Mouse (Mus musculus): Measurements from ENCODE around the gene Pah. TPM values are rescaled to one million over a fixed set of nuclear protein-coding genes. Genes with fewer than 3 reads are reported as not detected.

Pah gene
- polyA plus RNA-seq, 1 experiment from 2014 or later: 48.3 TPM

GRCm38 (mm10) chr10:87500926-87501658 lies 20.5 kb upstream of the Pah start:
- Histone ChIP-seq H3K4me2 (ENCODE audit: low read depth, low read length) (no peak overlapping the region), H3K9ac (ENCODE audit: low read depth, low read length) (no peak overlapping the region), H3K27ac (ENCODE audit: low read length) (no peak overlapping the region), H3K27me3 (ENCODE audit: control insufficient read depth, insufficient read depth, low read depth, low read length) (peaks cover 8% of the 10 kb centered on the region), H3K4me3 (ENCODE audit: low read depth, low read length) (no peak overlapping the region), H3K4me1 (ENCODE audit: control insufficient read depth, low read depth, low read length) (no peaks in the 10 kb centered on the region), H3K9me3 (replicated peaks; ENCODE audit: control insufficient read depth, low read length) (no peaks in the 10 kb centered on the region), H3K36me3 (ENCODE audit: control insufficient read depth, insufficient read depth) (no peaks in the 10 kb centered on the region)
- ATAC-seq (ENCODE audit: low read depth): no peak
- WGBS (ENCODE audit: insufficient replicate concordance): 22% methylated on average over 20 of the region's 20 CpGs

GRCm38 (mm10) chr10:87501659-87502042 lies 19.9 kb upstream of the Pah start:
- H3K9me3 ChIP-seq (replicated peaks; ENCODE audit: control insufficient read depth, low read length): no peaks in the 10 kb centered on the region
- peaks cover 7% of the 10 kb centered on the region for H3K27me3 ChIP-seq (ENCODE audit: control insufficient read depth, insufficient read depth, low read depth, low read length)
- no peak for ATAC-seq (ENCODE audit: low read depth)
- H3K4me2 ChIP-seq (ENCODE audit: low read depth, low read length): no peak overlapping the region
- H3K36me3 ChIP-seq (ENCODE audit: control insufficient read depth, insufficient read depth): no peaks in the 10 kb centered on the region
- no peaks in the 10 kb centered on the region for H3K4me1 ChIP-seq (ENCODE audit: control insufficient read depth, low read depth, low read length)
- no peak overlapping the region for H3K27ac ChIP-seq (ENCODE audit: low read length)
- no peak overlapping the region for H3K4me3 ChIP-seq (ENCODE audit: low read depth, low read length)
- WGBS (ENCODE audit: insufficient replicate concordance): 24% methylated on average over 7 of the region's 7 CpGs
- H3K9ac ChIP-seq (ENCODE audit: low read depth, low read length): no peak overlapping the region

GRCm38 (mm10) chr10:87502283-87502682 lies 19.3 kb upstream of the Pah start:
- no peak for ATAC-seq (ENCODE audit: low read depth)
- no peak overlapping the region for H3K9ac ChIP-seq (ENCODE audit: low read depth, low read length)
- H3K27me3 ChIP-seq (ENCODE audit: control insufficient read depth, insufficient read depth, low read depth, low read length): peaks cover 7% of the 10 kb centered on the region
- no peak overlapping the region for H3K4me3 ChIP-seq (ENCODE audit: low read depth, low read length)
- WGBS (ENCODE audit: insufficient replicate concordance): 22% methylated on average over 5 of the region's 5 CpGs
- no peaks in the 10 kb centered on the region for H3K36me3 ChIP-seq (ENCODE audit: control insufficient read depth, insufficient read depth)
- no peaks in the 10 kb centered on the region for H3K4me1 ChIP-seq (ENCODE audit: control insufficient read depth, low read depth, low read length)
- no peaks in the 10 kb centered on the region for H3K9me3 ChIP-seq (replicated peaks; ENCODE audit: control insufficient read depth, low read length)
- H3K27ac ChIP-seq (ENCODE audit: low read length): no peak overlapping the region
- no peak overlapping the region for H3K4me2 ChIP-seq (ENCODE audit: low read depth, low read length)

- Histone ChIP-seq H3K4me3 (ENCODE audit: low read depth, low read length) (no peak overlapping the region), H3K27me3 (ENCODE audit: control insufficient read depth, insufficient read depth, low read depth, low read length) (peaks cover 7% of the 10 kb centered on the region), H3K9ac (ENCODE audit: low read depth, low read length) (no peak overlapping the region), H3K36me3 (ENCODE audit: control insufficient read depth, insufficient read depth) (no peaks in the 10 kb centered on the region), H3K9me3 (replicated peaks; ENCODE audit: control insufficient read depth, low read length) (no peaks in the 10 kb centered on the region), H3K4me2 (ENCODE audit: low read depth, low read length) (no peak overlapping the region), H3K4me1 (ENCODE audit: control insufficient read depth, low read depth, low read length) (no peaks in the 10 kb centered on the region), H3K27ac (ENCODE audit: low read length) (no peak overlapping the region)
- under 1% methylated on average over 10 of the region's 10 CpGs for WGBS (ENCODE audit: insufficient replicate concordance)
- ATAC-seq (ENCODE audit: low read depth): no peak
These were observed 17.6 kb upstream of the Pah start for GRCm38 (mm10) chr10:87503946-87504345.

- H3K4me3 ChIP-seq (ENCODE audit: low read depth, low read length): no peak overlapping the region
- no peaks in the 10 kb centered on the region for H3K9me3 ChIP-seq (replicated peaks; ENCODE audit: control insufficient read depth, low read length)
- H3K27me3 ChIP-seq (ENCODE audit: control insufficient read depth, insufficient read depth, low read depth, low read length): no peaks in the 10 kb centered on the region
- no peak overlapping the region for H3K9ac ChIP-seq (ENCODE audit: low read depth, low read length)
- no peaks in the 10 kb centered on the region for H3K36me3 ChIP-seq (ENCODE audit: control insufficient read depth, insufficient read depth)
- no peak overlapping the region for H3K4me2 ChIP-seq (ENCODE audit: low read depth, low read length)
- H3K4me1 ChIP-seq (ENCODE audit: control insufficient read depth, low read depth, low read length): no peaks in the 10 kb centered on the region
- H3K27ac ChIP-seq (ENCODE audit: low read length): no peak overlapping the region
- 67% methylated on average over 4 of the region's 4 CpGs for WGBS (ENCODE audit: insufficient replicate concordance)
- no peak for ATAC-seq (ENCODE audit: low read depth)
These were observed 13.0 kb upstream of the Pah start for GRCm38 (mm10) chr10:87508581-87508980.

GRCm38 (mm10) chr10:87513052-87513451 lies 8.5 kb upstream of the Pah start:
- no peaks in the 10 kb centered on the region for H3K4me1 ChIP-seq (ENCODE audit: control insufficient read depth, low read depth, low read length)
- no peak for ATAC-seq (ENCODE audit: low read depth)
- no peaks in the 10 kb centered on the region for H3K27me3 ChIP-seq (ENCODE audit: control insufficient read depth, insufficient read depth, low read depth, low read length)
- no peak overlapping the region for H3K9ac ChIP-seq (ENCODE audit: low read depth, low read length)
- H3K4me3 ChIP-seq (ENCODE audit: low read depth, low read length): no peak overlapping the region
- no peak overlapping the region for H3K27ac ChIP-seq (ENCODE audit: low read length)
- no peaks in the 10 kb centered on the region for H3K36me3 ChIP-seq (ENCODE audit: control insufficient read depth, insufficient read depth)
- no peaks in the 10 kb centered on the region for H3K9me3 ChIP-seq (replicated peaks; ENCODE audit: control insufficient read depth, low read length)
- H3K4me2 ChIP-seq (ENCODE audit: low read depth, low read length): no peak overlapping the region

- no peaks in the 10 kb centered on the region for H3K27me3 ChIP-seq (ENCODE audit: control insufficient read depth, insufficient read depth, low read depth, low read length)
- H3K27ac ChIP-seq (ENCODE audit: low read length): peak overlapping the region; percentile 12; the same call in 1 of the 2 replicates
- no peak overlapping the region for H3K4me3 ChIP-seq (ENCODE audit: low read depth, low read length)
- WGBS (ENCODE audit: insufficient replicate concordance): 35% methylated on average over 2 of the region's 2 CpGs
- no peaks in the 10 kb centered on the region; the same call in 1 of the 2 replicates for H3K4me1 ChIP-seq (ENCODE audit: control insufficient read depth, low read depth, low read length)
- ATAC-seq (ENCODE audit: low read depth): peak; percentile 62
- H3K9ac ChIP-seq (ENCODE audit: low read depth, low read length): no peak overlapping the region
- H3K36me3 ChIP-seq (ENCODE audit: control insufficient read depth, insufficient read depth): no peaks in the 10 kb centered on the region
- no peak overlapping the region for H3K4me2 ChIP-seq (ENCODE audit: low read depth, low read length)
- H3K9me3 ChIP-seq (replicated peaks; ENCODE audit: control insufficient read depth, low read length): no peaks in the 10 kb centered on the region
These were observed 3.0 kb upstream of the Pah start for GRCm38 (mm10) chr10:87518585-87518984.

- Histone ChIP-seq H3K27me3 (ENCODE audit: control insufficient read depth, insufficient read depth, low read depth, low read length) (no peaks in the 10 kb centered on the region), H3K27ac (ENCODE audit: low read length) (peak overlapping the region; percentile 74), H3K4me1 (ENCODE audit: control insufficient read depth, low read depth, low read length) (no peaks in the 10 kb centered on the region; the same call in 1 of the 2 replicates), H3K9me3 (replicated peaks; ENCODE audit: control insufficient read depth, low read length) (no peaks in the 10 kb centered on the region), H3K4me2 (ENCODE audit: low read depth, low read length) (0 out of 2 replicates have a peak overlapping the region, but pooled peaks have one; percentile 4), H3K36me3 (ENCODE audit: control insufficient read depth, insufficient read depth) (no peaks in the 10 kb centered on the region), H3K4me3 (ENCODE audit: low read depth, low read length) (no peak overlapping the region), H3K9ac (ENCODE audit: low read depth, low read length) (no peak overlapping the region)
- WGBS (ENCODE audit: insufficient replicate concordance): 38% methylated on average over 4 of the region's 4 CpGs
- ATAC-seq (ENCODE audit: low read depth): peak; percentile 64
These were observed 1.0 kb upstream of the Pah start for GRCm38 (mm10) chr10:87520401-87521116.

GRCm38 (mm10) chr10:87534172-87534571 lies 12.6 kb downstream of the Pah start:
- no peak overlapping the region for H3K27ac ChIP-seq (ENCODE audit: low read length)
- H3K9me3 ChIP-seq (replicated peaks; ENCODE audit: control insufficient read depth, low read length): no peaks in the 10 kb centered on the region
- 17% methylated on average over 1 of the region's 1 CpGs for WGBS (ENCODE audit: insufficient replicate concordance)
- no peaks in the 10 kb centered on the region for H3K4me1 ChIP-seq (ENCODE audit: control insufficient read depth, low read depth, low read length)
- H3K36me3 ChIP-seq (ENCODE audit: control insufficient read depth, insufficient read depth): peaks cover 3% of the 10 kb centered on the region; the same call in 1 of the 2 replicates
- H3K27me3 ChIP-seq (ENCODE audit: control insufficient read depth, insufficient read depth, low read depth, low read length): no peaks in the 10 kb centered on the region
- ATAC-seq (ENCODE audit: low read depth): 0 out of 2 replicates have a peak, but pooled peaks have one; percentile 32
- H3K4me3 ChIP-seq (ENCODE audit: low read depth, low read length): no peak overlapping the region
- H3K9ac ChIP-seq (ENCODE audit: low read depth, low read length): no peak overlapping the region
- no peak overlapping the region for H3K4me2 ChIP-seq (ENCODE audit: low read depth, low read length)
